Mouse (Mus musculus): Measurements from ENCODE around the gene Acmsd. TPM values are rescaled to one million over a fixed set of nuclear protein-coding genes. Genes with fewer than 3 reads are reported as not detected.
"Not testable (repeated sequence)": the region's sequence is repeated elsewhere in the genome, so short reads cannot be mapped to it uniquely, and the experiment has no call there.

The Acmsd gene
- polyA plus RNA-seq, 1 experiment = not detected

DNA sequence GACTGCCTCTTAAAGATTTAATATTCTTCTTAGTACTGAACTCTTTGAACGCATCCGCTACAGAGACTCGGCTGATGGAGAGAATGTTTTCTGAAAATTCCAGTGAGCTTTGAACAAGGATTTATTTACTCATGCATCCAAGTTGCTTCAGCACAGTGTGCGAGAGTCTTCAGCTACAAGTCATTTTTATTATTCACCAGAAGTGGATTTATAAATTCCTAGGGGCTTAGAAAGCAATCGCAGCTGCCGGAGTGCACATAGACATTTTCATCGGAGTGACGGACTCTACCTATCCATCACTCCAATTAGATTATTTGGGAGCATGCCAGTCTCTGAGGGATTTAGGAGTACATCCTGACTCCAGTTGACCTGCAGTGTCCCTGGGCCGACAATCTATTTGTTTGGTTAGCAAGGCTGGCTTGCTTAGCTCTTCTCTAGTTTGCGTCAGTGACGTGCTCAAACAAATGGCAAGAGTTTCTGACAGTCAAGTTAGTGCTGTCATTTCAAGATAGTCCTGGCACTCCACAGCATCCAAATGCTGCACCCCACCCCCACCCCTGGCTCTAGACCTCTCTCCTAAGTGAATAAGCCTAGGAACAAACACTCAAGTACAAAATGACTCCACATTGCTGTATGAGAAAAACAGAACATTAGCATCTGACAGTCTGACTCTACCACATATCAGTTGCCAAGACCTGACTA lies 21.3 kb downstream of the Acmsd start:
- no peak for TF ChIP-seq EP300 (IDR thresholded peaks at IDR 0.05; ENCODE audit: insufficient read depth, low read depth, low read length)
- no peak for TF ChIP-seq POLR2A (IDR thresholded peaks at IDR 0.05; ENCODE audit: insufficient read depth, low read length)
- no peak for TF ChIP-seq CTCF (IDR thresholded peaks at IDR 0.05; ENCODE audit: low read depth, low read length)
- Histone ChIP-seq H3K36me3 (ENCODE audit: control insufficient read depth, insufficient read depth, low read length, poor library complexity, severe bottlenecking) (no peaks in the 10 kb centered on the region), H3K4me1 (ENCODE audit: control insufficient read depth, insufficient read depth, low read length) (no peaks in the 10 kb centered on the region), H3K9me3 (replicated peaks; ENCODE audit: control insufficient read depth, insufficient read depth, low read length, poor library complexity, severe bottlenecking) (no peaks in the 10 kb centered on the region; the same call in 1 of the 2 replicates), H3K27ac (ENCODE audit: insufficient read depth, low read length) (no peak overlapping the region), H3K4me3 (ENCODE audit: low read depth, low read length) (no peak overlapping the region), H3K9ac (ENCODE audit: low read depth, poor library complexity, severe bottlenecking) (no peak overlapping the region), H3K27me3 (ENCODE audit: control insufficient read depth, insufficient read depth, low read length, poor library complexity, severe bottlenecking) (no peaks in the 10 kb centered on the region)

DNA sequence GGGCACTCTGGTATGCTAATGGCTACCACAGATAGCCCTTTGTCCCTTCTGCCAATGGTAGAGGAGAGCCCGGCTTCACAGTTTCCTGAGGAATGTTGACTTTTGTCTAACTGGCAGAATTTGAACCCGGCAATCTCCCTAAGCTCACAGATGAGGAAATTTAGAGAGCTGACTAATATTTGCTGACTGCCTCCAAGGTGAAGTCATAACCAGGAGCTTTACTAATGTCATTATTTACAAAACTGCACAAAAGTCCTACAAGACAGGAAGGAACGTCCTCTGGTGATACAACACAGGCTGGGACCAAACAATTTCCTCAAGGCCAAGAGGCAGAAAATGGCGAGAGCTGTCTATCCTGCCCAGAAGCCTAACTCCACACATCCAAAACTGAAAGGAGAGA lies 26.6 kb downstream of the Acmsd start:
- no peaks in the 10 kb centered on the region for H3K9me3 ChIP-seq (replicated peaks; ENCODE audit: control insufficient read depth, insufficient read depth, low read length, poor library complexity, severe bottlenecking)
- no peak for TF ChIP-seq POLR2A (IDR thresholded peaks at IDR 0.05; ENCODE audit: insufficient read depth, low read length)
- no peak for TF ChIP-seq EP300 (IDR thresholded peaks at IDR 0.05; ENCODE audit: insufficient read depth, low read depth, low read length)
- no peak for TF ChIP-seq CTCF (IDR thresholded peaks at IDR 0.05; ENCODE audit: low read depth, low read length)
- no peak overlapping the region for H3K4me3 ChIP-seq (ENCODE audit: low read depth, low read length)
- H3K36me3 ChIP-seq (ENCODE audit: control insufficient read depth, insufficient read depth, low read length, poor library complexity, severe bottlenecking) = no peaks in the 10 kb centered on the region
- no peak overlapping the region for H3K27ac ChIP-seq (ENCODE audit: insufficient read depth, low read length)
- no peaks in the 10 kb centered on the region for H3K4me1 ChIP-seq (ENCODE audit: control insufficient read depth, insufficient read depth, low read length)
- no peak overlapping the region for H3K9ac ChIP-seq (ENCODE audit: low read depth, poor library complexity, severe bottlenecking)
- H3K27me3 ChIP-seq (ENCODE audit: control insufficient read depth, insufficient read depth, low read length, poor library complexity, severe bottlenecking) = no peaks in the 10 kb centered on the region; the same call in 1 of the 2 replicates

DNA sequence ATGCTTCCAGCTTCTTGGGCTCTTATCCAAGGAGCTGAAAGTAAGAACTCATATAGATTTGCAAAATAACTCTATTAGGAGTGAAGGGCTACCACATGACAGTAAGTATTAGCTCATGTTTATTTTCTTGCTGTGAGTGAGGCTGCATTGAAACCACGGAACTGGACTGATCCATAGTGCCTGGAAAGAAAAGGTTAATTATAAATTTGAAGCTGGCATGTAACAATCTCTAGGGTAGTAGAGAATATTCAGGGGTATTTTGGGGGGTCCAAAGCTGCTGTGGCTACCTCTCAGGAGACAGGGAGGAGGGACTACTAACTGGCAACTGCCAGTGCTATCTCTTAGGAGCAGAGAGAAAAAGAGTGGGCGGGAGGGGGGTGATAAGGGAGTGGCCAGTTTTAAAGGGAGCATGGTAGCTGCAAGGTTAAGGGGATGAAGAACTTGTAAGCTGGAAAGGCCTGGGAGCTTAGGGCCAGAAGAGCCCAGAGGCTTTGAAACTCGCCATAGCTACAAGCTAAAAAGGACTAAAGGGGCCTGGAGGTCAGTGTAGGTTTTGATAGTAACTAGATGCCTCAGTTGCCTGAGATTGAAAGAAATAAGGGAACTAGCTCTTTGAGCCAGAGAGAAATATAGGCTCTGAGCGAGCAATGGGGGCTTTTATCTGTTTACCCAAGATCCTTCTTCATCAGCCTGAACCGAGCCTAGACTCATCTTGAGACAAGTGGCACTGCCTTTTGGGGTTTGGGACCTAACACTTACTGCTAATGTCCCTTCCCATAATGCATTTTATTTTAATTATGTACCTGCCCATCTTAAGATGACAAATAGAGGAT lies 27.3 kb downstream of the Acmsd start:
- Histone ChIP-seq H3K27ac (ENCODE audit: insufficient read depth, low read length) (no peak overlapping the region), H3K36me3 (ENCODE audit: control insufficient read depth, insufficient read depth, low read length, poor library complexity, severe bottlenecking) (no peaks in the 10 kb centered on the region), H3K4me3 (ENCODE audit: low read depth, low read length) (no peak overlapping the region), H3K4me1 (ENCODE audit: control insufficient read depth, insufficient read depth, low read length) (no peaks in the 10 kb centered on the region), H3K9me3 (replicated peaks; ENCODE audit: control insufficient read depth, insufficient read depth, low read length, poor library complexity, severe bottlenecking) (no peaks in the 10 kb centered on the region), H3K27me3 (ENCODE audit: control insufficient read depth, insufficient read depth, low read length, poor library complexity, severe bottlenecking) (no peaks in the 10 kb centered on the region; the same call in 1 of the 2 replicates), H3K9ac (ENCODE audit: low read depth, poor library complexity, severe bottlenecking) (no peak overlapping the region)
- TF ChIP-seq CTCF (IDR thresholded peaks at IDR 0.05; ENCODE audit: low read depth, low read length) = no peak
- no peak for TF ChIP-seq EP300 (IDR thresholded peaks at IDR 0.05; ENCODE audit: insufficient read depth, low read depth, low read length)
- no peak for TF ChIP-seq POLR2A (IDR thresholded peaks at IDR 0.05; ENCODE audit: insufficient read depth, low read length)

GRCm38 (mm10) chr1:127757164-127757545 lies 27.9 kb downstream of the Acmsd start:
- H3K4me1 ChIP-seq (ENCODE audit: control insufficient read depth, insufficient read depth, low read length); H3K4me3 ChIP-seq (ENCODE audit: low read depth, low read length); H3K9ac ChIP-seq (ENCODE audit: low read depth, poor library complexity, severe bottlenecking); H3K36me3 ChIP-seq (ENCODE audit: control insufficient read depth, insufficient read depth, low read length, poor library complexity, severe bottlenecking); H3K9me3 ChIP-seq (replicated peaks; ENCODE audit: control insufficient read depth, insufficient read depth, low read length, poor library complexity, severe bottlenecking); H3K27ac ChIP-seq (ENCODE audit: insufficient read depth, low read length); H3K27me3 ChIP-seq (ENCODE audit: control insufficient read depth, insufficient read depth, low read length, poor library complexity, severe bottlenecking): not testable (repeated sequence)

DNA sequence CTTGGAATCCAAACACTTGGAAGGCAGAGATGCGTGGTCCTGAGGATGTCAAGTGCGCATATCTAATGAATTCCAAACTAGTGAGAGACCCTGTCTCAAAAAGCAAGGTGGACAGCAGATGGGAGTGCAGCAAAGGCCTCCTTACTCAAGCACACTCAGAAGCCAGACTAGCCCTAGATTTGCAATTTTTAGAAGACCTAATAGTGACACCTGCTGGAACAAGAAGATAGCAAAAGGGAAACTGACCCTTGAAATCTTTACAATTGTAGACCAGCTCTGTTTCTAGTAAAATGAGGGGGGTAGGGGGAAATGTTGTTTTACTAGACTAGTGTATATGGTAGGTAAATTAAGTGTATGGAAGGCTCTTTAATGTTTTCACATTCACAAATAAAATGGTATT lies 36.3 kb downstream of the Acmsd start:
- no peaks in the 10 kb centered on the region for H3K4me1 ChIP-seq (ENCODE audit: control insufficient read depth, insufficient read depth, low read length)
- no peak overlapping the region for H3K9ac ChIP-seq (ENCODE audit: low read depth, poor library complexity, severe bottlenecking)
- TF ChIP-seq POLR2A (IDR thresholded peaks at IDR 0.05; ENCODE audit: insufficient read depth, low read length) (no peak), EP300 (IDR thresholded peaks at IDR 0.05; ENCODE audit: insufficient read depth, low read depth, low read length) (no peak), CTCF (IDR thresholded peaks at IDR 0.05; ENCODE audit: low read depth, low read length) (no peak)
- H3K27ac ChIP-seq (ENCODE audit: insufficient read depth, low read length) = no peak overlapping the region
- H3K36me3 ChIP-seq (ENCODE audit: control insufficient read depth, insufficient read depth, low read length, poor library complexity, severe bottlenecking) = no peaks in the 10 kb centered on the region
- H3K4me3 ChIP-seq (ENCODE audit: low read depth, low read length) = no peak overlapping the region
- no peaks in the 10 kb centered on the region for H3K9me3 ChIP-seq (replicated peaks; ENCODE audit: control insufficient read depth, insufficient read depth, low read length, poor library complexity, severe bottlenecking)
- no peaks in the 10 kb centered on the region for H3K27me3 ChIP-seq (ENCODE audit: control insufficient read depth, insufficient read depth, low read length, poor library complexity, severe bottlenecking)

DNA sequence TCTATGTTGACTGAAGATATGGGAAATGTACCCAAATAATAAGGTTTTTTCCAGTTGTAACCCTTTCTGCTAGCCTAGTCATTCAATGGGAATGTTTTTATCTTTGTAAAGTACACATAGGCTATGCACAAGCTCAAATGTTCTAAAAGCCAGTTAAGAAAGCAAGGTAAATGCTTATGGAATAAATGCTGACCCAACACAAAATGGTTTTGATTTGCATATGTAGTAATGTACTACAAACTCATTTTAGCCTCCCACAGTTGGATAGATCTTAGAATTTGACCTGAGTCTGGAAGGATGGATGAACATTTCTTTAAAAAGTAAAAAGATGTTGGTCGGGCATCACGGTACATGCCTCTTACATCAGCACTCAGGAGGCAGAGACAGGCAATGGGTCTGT lies 37.5 kb downstream of the Acmsd start:
- TF ChIP-seq EP300 (IDR thresholded peaks at IDR 0.05; ENCODE audit: insufficient read depth, low read depth, low read length) = no peak
- TF ChIP-seq CTCF (IDR thresholded peaks at IDR 0.05; ENCODE audit: low read depth, low read length) = no peak
- no peak for TF ChIP-seq POLR2A (IDR thresholded peaks at IDR 0.05; ENCODE audit: insufficient read depth, low read length)

More for the DNA sequence above, 37.5 kb downstream of the Acmsd start:
- H3K4me3 ChIP-seq (ENCODE audit: low read depth, low read length) = no peak overlapping the region
- peaks cover 2% of the 10 kb centered on the region; the same call in 1 of the 2 replicates for H3K36me3 ChIP-seq (ENCODE audit: control insufficient read depth, insufficient read depth, low read length, poor library complexity, severe bottlenecking)
- no peaks in the 10 kb centered on the region for H3K27me3 ChIP-seq (ENCODE audit: control insufficient read depth, insufficient read depth, low read length, poor library complexity, severe bottlenecking)
- no peaks in the 10 kb centered on the region for H3K9me3 ChIP-seq (replicated peaks; ENCODE audit: control insufficient read depth, insufficient read depth, low read length, poor library complexity, severe bottlenecking)
- H3K9ac ChIP-seq (ENCODE audit: low read depth, poor library complexity, severe bottlenecking) = no peak overlapping the region
- H3K27ac ChIP-seq (ENCODE audit: insufficient read depth, low read length) = no peak overlapping the region
- no peaks in the 10 kb centered on the region for H3K4me1 ChIP-seq (ENCODE audit: control insufficient read depth, insufficient read depth, low read length)
